Mouse (Mus musculus): ENCODE measurements around the gene Mypop. TPM values are rescaled to one million over a fixed set of nuclear protein-coding genes. Genes with fewer than 3 reads are reported as not detected.
A peak's percentile ranks its signal among the peaks of the same experiment; 100 is the strongest.

Mypop gene
- polyA plus RNA-seq, 1 experiment from 2014 or later = 4.8 TPM

DNA sequence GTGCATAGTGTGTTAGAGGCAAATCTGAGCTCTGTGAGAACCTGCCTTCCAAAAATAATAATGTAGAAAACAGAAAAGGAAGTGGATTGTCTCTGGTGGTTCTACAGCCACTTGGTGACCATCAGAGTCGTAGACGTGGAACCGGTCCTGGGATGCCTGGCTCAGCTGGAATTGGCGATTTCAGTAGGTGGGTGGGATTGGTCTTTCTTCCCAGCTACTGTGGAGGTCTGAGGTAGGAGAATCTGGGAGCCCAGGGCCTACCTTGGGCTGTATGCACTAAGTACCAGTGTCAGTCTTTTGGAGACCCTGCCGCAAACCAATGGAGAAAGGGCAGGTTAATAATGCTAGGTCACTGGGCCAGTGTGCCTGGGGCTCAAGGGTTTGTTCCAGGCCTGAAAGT is 2.0 kb downstream of the Mypop start:
- no peak for ATAC-seq (ENCODE audit: low FRiP score)
- 93% methylated on average over 5 of the region's 5 CpGs for WGBS
- Histone ChIP-seq H3K9ac (peak overlapping the region; percentile 81), H3K9me3 (no peaks in the 10 kb centered on the region), H3K4me2 (peak overlapping the region; percentile 83), H3K4me3 (peak overlapping the region; percentile 56), H3K27me3 (peaks cover 15% of the 10 kb centered on the region), H3K27ac (no peak overlapping the region), H3K36me3 (peaks cover 15% of the 10 kb centered on the region), H3K4me1 (replicated peaks) (peaks cover 42% of the 10 kb centered on the region)

DNA sequence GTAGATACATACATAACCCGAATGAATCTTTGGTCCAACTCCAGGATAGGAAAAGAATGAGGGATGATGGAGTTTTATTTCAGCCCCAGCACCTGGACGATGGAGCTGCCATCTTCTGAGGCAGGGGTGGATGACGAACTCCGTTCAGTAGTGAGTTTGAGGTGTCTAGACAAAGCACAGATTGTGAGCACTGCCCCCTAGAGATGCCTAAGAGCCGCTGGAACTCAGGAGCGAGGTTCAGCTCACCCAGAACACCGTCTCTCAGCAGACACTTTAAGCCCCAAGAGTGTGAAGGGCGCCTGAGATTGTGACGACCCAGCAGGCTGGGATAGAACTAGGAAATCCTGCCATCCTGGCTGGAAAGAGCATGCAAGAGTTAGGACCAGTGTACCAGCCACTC is 7.8 kb downstream of the Mypop start:
- Histone ChIP-seq H3K27me3 (peaks cover under 1% of the 10 kb centered on the region), H3K27ac (no peak overlapping the region), H3K4me2 (no peak overlapping the region), H3K4me1 (replicated peaks) (peaks cover 36% of the 10 kb centered on the region), H3K36me3 (peaks cover 17% of the 10 kb centered on the region), H3K9me3 (no peaks in the 10 kb centered on the region), H3K4me3 (no peak overlapping the region), H3K9ac (peak overlapping the region; percentile 36; the same call in 1 of the 2 replicates)
- 35% methylated on average over 9 of the region's 9 CpGs for WGBS
- ATAC-seq (ENCODE audit: low FRiP score) = no peak

DNA sequence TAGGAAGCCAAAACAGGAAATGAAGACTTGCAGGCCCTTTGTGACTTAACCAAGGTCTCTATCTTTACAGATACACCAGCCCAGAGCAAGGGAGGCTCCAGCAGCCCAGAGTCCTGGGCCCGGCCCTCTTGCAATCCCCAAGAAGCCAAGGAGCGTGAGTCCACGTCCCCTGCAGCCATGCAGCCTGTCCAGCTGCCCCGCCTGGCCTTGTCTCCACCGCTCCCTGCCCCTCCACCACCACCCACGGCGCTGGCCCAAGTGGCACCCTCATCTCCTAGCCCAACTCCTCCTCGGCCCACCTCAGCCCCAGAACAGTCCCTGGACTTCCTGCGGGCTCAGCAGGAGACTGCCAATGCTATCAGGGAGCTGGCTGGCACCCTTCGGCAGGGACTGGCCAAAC is 9.4 kb downstream of the Mypop start:
- peaks cover 19% of the 10 kb centered on the region for H3K36me3 ChIP-seq
- H3K9me3 ChIP-seq = no peaks in the 10 kb centered on the region
- H3K4me2 ChIP-seq = peak overlapping the region; percentile 52
- H3K4me3 ChIP-seq = peak overlapping the region; percentile 33
- peak overlapping the region; percentile 70 for H3K9ac ChIP-seq
- 56% methylated on average over 10 of the region's 10 CpGs for WGBS
- H3K27ac ChIP-seq = no peak overlapping the region
- H3K4me1 ChIP-seq (replicated peaks) = peaks cover 37% of the 10 kb centered on the region
- no peaks in the 10 kb centered on the region for H3K27me3 ChIP-seq
- no peak for ATAC-seq (ENCODE audit: low FRiP score)

DNA sequence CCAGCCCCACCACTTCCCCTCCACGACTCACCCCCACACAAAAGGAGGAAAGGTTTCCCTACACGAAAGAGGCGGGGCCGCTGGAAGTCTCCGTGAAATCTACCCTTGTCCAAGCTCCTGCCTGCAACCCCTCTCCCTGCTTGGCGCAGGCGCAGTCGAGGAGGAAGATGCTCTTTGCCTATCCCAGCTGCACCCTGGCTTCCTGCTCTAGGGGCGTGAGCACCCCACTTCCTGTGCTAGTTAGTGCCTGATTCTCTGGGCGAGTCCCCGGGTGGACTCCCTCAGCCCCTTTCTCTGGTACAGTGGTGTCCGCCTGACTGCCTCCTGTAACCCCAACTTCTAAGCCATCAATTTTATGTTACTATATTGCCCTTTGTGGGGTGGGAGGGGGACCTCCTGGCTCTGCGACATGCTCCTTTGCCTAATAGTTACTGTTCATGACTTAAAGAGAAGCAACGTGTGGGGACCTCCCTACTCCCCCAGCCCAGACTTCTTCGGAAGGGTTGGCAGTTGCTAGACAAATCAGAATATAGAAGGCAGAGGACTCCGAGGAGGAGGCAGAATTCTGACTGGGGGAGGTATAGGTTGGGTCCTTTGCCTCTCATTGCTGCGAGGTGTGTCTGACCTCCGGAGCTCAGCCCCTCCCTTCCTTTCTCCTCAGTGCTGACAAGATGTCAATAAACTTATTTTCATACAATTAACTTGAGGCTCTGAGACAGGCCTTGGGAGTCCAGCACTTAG is 10.2 kb downstream of the Mypop start:
- H3K9ac ChIP-seq = peak overlapping the region; percentile 70
- no peaks in the 10 kb centered on the region for H3K27me3 ChIP-seq
- peak overlapping the region; percentile 52 for H3K4me2 ChIP-seq
- ATAC-seq (ENCODE audit: low FRiP score) = no peak
- peak overlapping the region; percentile 33 for H3K4me3 ChIP-seq
- H3K36me3 ChIP-seq = peaks cover 19% of the 10 kb centered on the region
- 45% methylated on average over 17 of the region's 18 CpGs for WGBS
- peaks cover 45% of the 10 kb centered on the region for H3K4me1 ChIP-seq (replicated peaks)
- H3K9me3 ChIP-seq = no peaks in the 10 kb centered on the region
- no peak overlapping the region for H3K27ac ChIP-seq

DNA sequence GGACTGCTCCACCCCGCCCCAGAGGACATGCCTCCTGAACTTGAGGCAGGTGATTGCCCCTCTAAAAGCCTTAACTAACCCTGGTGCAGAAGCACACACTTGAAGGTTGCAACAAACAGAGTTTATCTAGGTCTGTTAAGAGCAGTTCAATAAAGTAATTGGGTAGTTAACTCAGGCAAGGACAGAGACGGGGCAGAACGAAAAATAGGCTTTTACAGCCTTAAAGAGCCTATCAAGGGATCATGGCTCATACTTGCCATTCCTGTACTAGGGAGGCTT is 10.7 kb downstream of the Mypop start:
- H3K27me3 ChIP-seq = no peaks in the 10 kb centered on the region
- H3K4me3 ChIP-seq = no peak overlapping the region
- H3K4me2 ChIP-seq = 0 out of 2 replicates have a peak overlapping the region, but pooled peaks have one; percentile 65
- WGBS = 80% methylated on average over 3 of the region's 3 CpGs
- H3K9me3 ChIP-seq = no peaks in the 10 kb centered on the region
- peak overlapping the region; percentile 19; the same call in 1 of the 2 replicates for H3K27ac ChIP-seq
- peaks cover 49% of the 10 kb centered on the region for H3K4me1 ChIP-seq (replicated peaks)
- 0 out of 2 replicates have a peak overlapping the region, but pooled peaks have one; percentile 70 for H3K9ac ChIP-seq
- peaks cover 17% of the 10 kb centered on the region for H3K36me3 ChIP-seq
- ATAC-seq (ENCODE audit: low FRiP score) = no peak

DNA sequence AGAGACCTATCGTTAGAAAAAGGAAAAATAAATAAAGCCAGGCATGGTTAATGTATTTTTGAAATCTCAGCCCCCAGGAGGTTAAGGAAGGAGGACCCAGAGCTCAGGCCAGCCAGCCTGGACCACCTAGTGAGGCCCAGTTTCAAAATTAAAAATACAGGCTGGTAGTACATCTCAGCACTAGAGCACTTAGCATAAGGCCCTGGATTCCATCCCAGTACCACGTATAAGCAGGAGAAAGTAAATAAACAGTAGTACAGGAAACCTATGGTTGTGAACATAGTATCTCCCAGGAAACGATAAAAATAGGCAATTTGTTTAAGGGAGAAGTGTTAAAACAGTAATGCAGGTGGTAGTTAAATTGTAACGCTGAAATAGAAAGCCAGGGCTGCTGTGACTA is 11.1 kb downstream of the Mypop start:
- Histone ChIP-seq H3K9me3 (no peaks in the 10 kb centered on the region), H3K4me1 (replicated peaks) (peaks cover 53% of the 10 kb centered on the region), H3K27me3 (no peaks in the 10 kb centered on the region), H3K9ac (peak overlapping the region; percentile 78), H3K4me3 (peak overlapping the region; percentile 41), H3K36me3 (peaks cover 21% of the 10 kb centered on the region), H3K4me2 (peak overlapping the region; percentile 65), H3K27ac (peak overlapping the region; percentile 75)
- 53% methylated on average over 4 of the region's 4 CpGs for WGBS
- no peak for ATAC-seq (ENCODE audit: low FRiP score)

DNA sequence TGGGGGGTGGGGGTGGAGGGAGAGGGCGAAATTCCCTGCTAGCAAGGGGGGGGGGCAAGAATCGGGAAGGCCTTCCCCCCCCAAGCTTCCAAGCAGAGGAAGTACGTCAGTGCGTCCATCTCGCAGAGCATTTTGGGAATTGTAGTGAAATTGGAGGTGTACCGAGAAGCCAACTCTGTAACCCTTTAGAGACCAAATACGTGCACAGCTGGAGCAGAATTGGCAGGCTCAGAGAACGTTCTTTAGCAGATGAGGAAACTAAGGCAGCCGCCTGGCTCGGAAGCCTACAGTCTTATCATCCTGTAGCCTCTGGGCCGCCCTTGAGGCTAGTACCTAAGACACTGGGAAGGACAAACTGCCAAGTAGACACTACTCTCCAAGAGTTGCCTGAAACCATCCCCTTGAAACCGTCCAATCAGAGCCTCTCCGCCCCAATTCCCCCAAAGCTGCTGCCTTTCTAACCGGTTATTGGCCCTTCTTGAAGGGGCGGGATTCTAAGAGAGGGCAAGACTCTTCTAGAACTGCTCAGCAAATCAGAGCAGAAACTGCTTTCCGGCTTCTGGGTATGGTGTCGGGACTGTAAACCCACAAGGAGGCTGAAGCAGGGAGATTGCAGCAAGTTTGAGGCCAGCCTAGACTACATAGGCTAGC is 11.9 kb downstream of the Mypop start:
- Histone ChIP-seq H3K27ac (peak overlapping the region; percentile 75), H3K4me3 (peak overlapping the region; percentile 41), H3K36me3 (peaks cover 29% of the 10 kb centered on the region), H3K4me2 (peak overlapping the region; percentile 65), H3K27me3 (no peaks in the 10 kb centered on the region), H3K4me1 (replicated peaks) (peaks cover 60% of the 10 kb centered on the region), H3K9ac (peak overlapping the region; percentile 78), H3K9me3 (no peaks in the 10 kb centered on the region)
- ATAC-seq (ENCODE audit: low FRiP score) = peak; percentile 50
- WGBS = 4% methylated on average over 17 of the region's 17 CpGs

DNA sequence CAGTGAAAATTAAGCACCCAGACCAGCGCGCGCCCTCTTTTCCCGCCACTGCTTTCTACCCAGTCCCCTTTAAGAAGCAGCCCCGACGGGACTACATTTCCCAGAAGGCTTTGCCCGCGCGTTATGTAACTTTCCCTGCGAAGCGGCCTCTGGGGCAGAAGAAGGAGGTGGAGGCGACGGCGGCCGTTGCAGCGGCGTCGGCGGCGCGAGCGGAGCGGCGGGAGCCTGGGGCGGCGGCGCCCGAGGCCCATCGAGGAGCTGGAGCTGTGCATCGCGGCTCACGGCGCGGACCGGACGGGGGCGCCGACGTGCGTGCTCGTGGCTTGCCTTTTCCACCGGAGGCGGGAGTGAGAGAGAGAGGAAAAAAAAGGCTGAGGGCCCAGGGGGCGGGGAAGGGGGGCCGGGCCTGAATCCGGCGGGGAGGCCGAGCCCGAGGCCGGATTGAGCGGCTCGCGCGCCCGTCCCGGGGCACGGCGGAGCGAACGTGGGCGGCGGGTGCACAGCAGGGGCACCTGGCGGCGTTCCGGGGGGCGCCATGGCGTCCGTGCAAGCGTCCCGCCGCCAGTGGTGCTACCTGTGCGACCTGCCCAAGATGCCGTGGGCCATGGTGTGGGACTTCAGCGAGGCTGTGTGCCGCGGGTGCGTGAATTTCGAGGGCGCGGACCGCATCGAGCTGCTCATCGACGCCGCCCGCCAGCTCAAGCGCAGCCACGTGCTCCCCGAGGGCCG is 13.0 kb downstream of the Mypop start, which contains the start of gene Irf2bp1:
Gene Irf2bp1 (plus strand): TSS at position 143 of the 729 bp plus-strand sequence.
- no peaks in the 10 kb centered on the region for H3K27me3 ChIP-seq
- H3K36me3 ChIP-seq = peaks cover 29% of the 10 kb centered on the region
- peak within 1 kb of the TSS; percentile 91 for H3K4me3 ChIP-seq
- peak within 1 kb of the TSS; percentile 94 for H3K27ac ChIP-seq
- peaks cover 60% of the 10 kb centered on the region for H3K4me1 ChIP-seq (replicated peaks)
- H3K9me3 ChIP-seq = no peaks in the 10 kb centered on the region
- ATAC-seq (ENCODE audit: low FRiP score) = peak; percentile 59
- peak within 1 kb of the TSS; percentile 100 for H3K4me2 ChIP-seq
- under 1% methylated on average over 66 of the region's 90 CpGs for WGBS
- H3K9ac ChIP-seq = peak within 1 kb of the TSS; percentile 97

DNA sequence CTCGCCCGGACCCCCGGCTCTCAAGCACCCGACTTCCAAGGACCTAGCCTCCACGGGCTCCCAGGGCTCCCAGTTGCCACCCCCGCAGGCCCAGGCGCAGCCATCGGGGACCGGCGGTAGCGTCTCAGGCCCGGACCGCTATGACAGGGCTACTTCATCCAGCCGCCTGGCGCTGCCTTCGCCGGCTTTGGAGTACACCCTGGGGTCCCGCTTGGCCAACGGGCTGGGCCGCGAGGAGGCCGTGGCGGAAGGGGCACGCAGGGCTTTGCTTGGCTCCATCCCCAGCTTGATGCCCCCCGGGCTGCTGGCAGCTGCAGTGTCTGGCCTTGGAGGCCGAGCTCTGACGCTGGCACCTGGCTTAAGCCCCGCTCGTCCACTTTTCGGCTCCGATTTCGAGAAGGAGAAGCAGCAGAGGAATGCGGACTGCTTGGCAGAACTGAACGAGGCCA is 13.6 kb downstream of the Mypop start:
- Histone ChIP-seq H3K9me3 (no peaks in the 10 kb centered on the region), H3K27ac (peak overlapping the region; percentile 94), H3K9ac (peak overlapping the region; percentile 97), H3K4me2 (peak overlapping the region; percentile 100), H3K4me3 (peak overlapping the region; percentile 91), H3K4me1 (replicated peaks) (peaks cover 60% of the 10 kb centered on the region), H3K27me3 (no peaks in the 10 kb centered on the region), H3K36me3 (peaks cover 29% of the 10 kb centered on the region)
- ATAC-seq (ENCODE audit: low FRiP score) = peak; percentile 1; the same call in 1 of the 2 replicates
- 10% methylated on average over 34 of the region's 34 CpGs for whole genome bisulfite sequencing

DNA sequence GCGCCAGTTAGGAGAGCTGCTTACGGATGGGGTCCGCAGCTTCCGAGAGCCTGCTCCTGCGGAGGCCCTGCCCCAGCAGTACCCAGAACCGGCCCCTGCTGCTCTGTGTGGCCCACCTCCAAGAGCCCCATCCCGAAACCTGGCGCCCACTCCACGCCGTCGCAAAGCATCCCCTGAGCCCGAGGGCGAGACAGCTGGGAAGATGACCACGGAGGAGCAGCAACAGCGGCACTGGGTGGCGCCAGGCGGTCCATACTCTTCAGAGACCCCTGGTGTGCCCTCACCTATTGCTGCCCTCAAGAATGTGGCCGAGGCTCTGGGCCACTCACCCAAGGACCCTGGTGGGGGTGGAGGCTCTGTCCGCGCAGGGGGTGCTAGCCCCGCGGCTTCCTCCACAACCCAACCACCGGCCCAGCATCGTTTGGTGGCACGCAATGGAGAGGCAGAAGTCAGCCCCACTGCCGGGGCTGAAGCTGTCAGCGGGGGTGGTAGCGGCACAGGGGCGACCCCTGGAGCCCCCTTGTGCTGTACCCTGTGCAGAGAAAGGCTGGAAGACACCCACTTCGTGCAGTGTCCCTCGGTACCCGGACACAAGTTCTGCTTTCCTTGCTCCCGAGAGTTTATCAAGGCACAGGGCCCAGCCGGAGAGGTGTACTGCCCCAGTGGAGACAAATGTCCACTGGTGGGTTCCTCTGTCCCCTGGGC is 14.5 kb downstream of the Mypop start:
- H3K27ac ChIP-seq = 0 out of 2 replicates have a peak overlapping the region, but pooled peaks have one; percentile 12
- no peaks in the 10 kb centered on the region for H3K9me3 ChIP-seq
- no peaks in the 10 kb centered on the region for H3K27me3 ChIP-seq
- H3K4me2 ChIP-seq = peak overlapping the region; percentile 100
- peak overlapping the region; percentile 91 for H3K4me3 ChIP-seq
- peak overlapping the region; percentile 97 for H3K9ac ChIP-seq
- 81% methylated on average over 33 of the region's 34 CpGs for WGBS
- H3K4me1 ChIP-seq (replicated peaks) = peaks cover 54% of the 10 kb centered on the region
- H3K36me3 ChIP-seq = peaks cover 29% of the 10 kb centered on the region
- ATAC-seq (ENCODE audit: low FRiP score) = no peak

DNA sequence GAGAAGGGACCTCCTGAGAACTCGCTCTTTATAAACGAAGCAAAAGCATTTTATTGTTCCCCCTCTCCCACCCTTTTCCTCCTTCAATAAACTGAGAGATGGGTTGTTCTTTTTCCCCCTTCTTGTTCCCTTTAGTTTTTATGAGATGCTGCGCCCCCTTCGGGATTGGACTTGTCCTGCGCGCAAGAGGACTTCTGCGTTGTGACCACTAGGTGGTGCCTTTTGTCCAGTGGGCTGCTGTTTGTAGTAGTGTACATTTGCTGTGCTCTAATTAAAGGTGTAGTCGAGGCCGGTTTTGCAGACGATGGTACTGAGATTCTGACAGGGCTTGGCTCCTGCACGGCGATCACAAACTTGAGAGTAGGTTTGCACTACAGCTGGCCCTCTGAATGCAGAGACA is 15.4 kb downstream of the Mypop start:
- Histone ChIP-seq H3K9me3 (no peaks in the 10 kb centered on the region), H3K4me3 (0 out of 2 replicates have a peak overlapping the region, but pooled peaks have one; percentile 14), H3K4me1 (replicated peaks) (peaks cover 47% of the 10 kb centered on the region), H3K4me2 (peak overlapping the region; percentile 100), H3K27me3 (no peaks in the 10 kb centered on the region), H3K27ac (no peak overlapping the region), H3K9ac (peak overlapping the region; percentile 97), H3K36me3 (peaks cover 27% of the 10 kb centered on the region)
- ATAC-seq (ENCODE audit: low FRiP score) = no peak
- 8% methylated on average over 12 of the region's 12 CpGs for WGBS

Measured in hindbrain, embryonic 13.5 days (tissue).